Mouse (Mus musculus): ENCODE data around the gene Rnase10.
"Not testable (repeated sequence)": the region's sequence is repeated elsewhere in the genome, so short reads cannot be mapped to it uniquely, and the experiment has no call there.

The Rnase10 gene

GRCm38 (mm10) chr14:51007152-51007801 lies at the start of gene Rnase10:
Gene Rnase10, plus strand, starts transcription at chr14:51007751.
- DNase-seq = no peak

GRCm38 (mm10) chr14:50958289-50958995 lies 49.1 kb upstream of the Rnase10 start:
- not testable (repeated sequence) for DNase-seq

- no peak for DNase-seq
These were observed 39.2 kb upstream of the Rnase10 start for GRCm38 (mm10) chr14:50968216-50968980.

- no peak for DNase-seq
These were observed 38.5 kb upstream of the Rnase10 start for GRCm38 (mm10) chr14:50969041-50969440.

- no peak for DNase-seq
These were observed 37.7 kb upstream of the Rnase10 start for GRCm38 (mm10) chr14:50969558-50970544.

- DNase-seq = no peak
These were observed 36.7 kb upstream of the Rnase10 start for GRCm38 (mm10) chr14:50970822-50971221.

- not testable (repeated sequence) for DNase-seq
These were observed 34.5 kb upstream of the Rnase10 start for GRCm38 (mm10) chr14:50973054-50973453.

- no peak for DNase-seq
These were observed 33.9 kb upstream of the Rnase10 start for GRCm38 (mm10) chr14:50973700-50974099.

GRCm38 (mm10) chr14:50975001-50975400 lies 32.5 kb upstream of the Rnase10 start:
- DNase-seq = no peak

GRCm38 (mm10) chr14:50976674-50977073 lies 30.9 kb upstream of the Rnase10 start:
- DNase-seq = no peak

- not testable (repeated sequence) for DNase-seq
These were observed 29.1 kb upstream of the Rnase10 start for GRCm38 (mm10) chr14:50978451-50978850.

GRCm38 (mm10) chr14:50979631-50980030 lies 27.9 kb upstream of the Rnase10 start:
- DNase-seq = no peak

- DNase-seq = no peak
These were observed 26.3 kb upstream of the Rnase10 start for GRCm38 (mm10) chr14:50981207-50981606.

GRCm38 (mm10) chr14:50981837-50982236 lies 25.7 kb upstream of the Rnase10 start:
- no peak for DNase-seq

GRCm38 (mm10) chr14:50987668-50988067 lies 19.9 kb upstream of the Rnase10 start:
- DNase-seq = no peak

GRCm38 (mm10) chr14:50991037-50991436 lies 16.5 kb upstream of the Rnase10 start:
- no peak for DNase-seq

- DNase-seq = no peak
These were observed 10.5 kb upstream of the Rnase10 start for GRCm38 (mm10) chr14:50997088-50997487.

- DNase-seq = no peak
These were observed 9.4 kb upstream of the Rnase10 start for GRCm38 (mm10) chr14:50997999-50998666.

- DNase-seq = peak; percentile 60
These were observed 563 bp downstream of the Rnase10 start for GRCm38 (mm10) chr14:51007914-51008713.

- no peak for DNase-seq
These were observed 1.2 kb downstream of the Rnase10 start for GRCm38 (mm10) chr14:51008781-51009180.

- DNase-seq = peak; percentile 33
These were observed 2.0 kb downstream of the Rnase10 start for GRCm38 (mm10) chr14:51009572-51009971.

All from lung, postnatal 14 days (tissue).